Mouse (Mus musculus): ENCODE measurements around the gene Drap1.

Drap1 gene

DNA sequence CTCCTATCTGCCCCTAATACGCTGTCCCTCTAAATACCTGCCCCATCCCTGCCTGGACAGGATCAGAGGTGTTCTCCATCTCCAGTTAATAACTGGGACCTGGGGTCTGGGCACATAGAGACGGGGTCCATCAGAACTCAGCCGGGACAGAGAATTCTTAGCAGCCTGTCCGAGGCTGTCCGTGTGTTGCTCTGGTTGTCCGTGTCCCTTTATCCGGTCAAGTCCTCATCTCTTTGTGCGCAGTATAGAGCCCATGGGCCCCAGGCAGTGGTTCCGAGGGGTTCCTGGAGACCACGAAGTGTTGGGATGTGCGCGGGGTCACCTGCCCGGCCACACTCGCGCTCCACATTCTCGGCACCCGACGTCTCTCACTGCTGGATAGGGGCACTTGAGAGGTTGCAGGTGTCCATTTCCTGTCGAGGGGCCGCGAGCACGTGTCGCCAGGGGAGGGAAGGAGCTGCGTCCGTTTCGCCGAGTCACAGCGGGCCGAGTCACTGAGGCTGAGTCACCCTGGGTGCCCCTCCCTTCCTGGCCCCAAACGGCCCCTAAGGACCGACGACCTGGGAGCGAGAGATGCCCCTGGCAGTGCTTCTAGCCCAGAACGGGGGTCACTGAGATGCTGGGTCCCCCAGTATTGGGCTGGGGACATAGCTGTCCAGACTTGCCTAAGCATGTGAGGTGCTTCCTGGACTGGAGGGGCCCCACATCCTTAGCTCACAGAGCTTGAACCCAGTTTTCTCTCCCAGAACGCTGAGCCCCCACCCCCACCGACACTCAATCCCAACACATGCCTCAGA, 23.8 kb upstream of the Drap1 start:
- DNase-seq (ENCODE audit: low spot score), result peak; percentile 33

DNA sequence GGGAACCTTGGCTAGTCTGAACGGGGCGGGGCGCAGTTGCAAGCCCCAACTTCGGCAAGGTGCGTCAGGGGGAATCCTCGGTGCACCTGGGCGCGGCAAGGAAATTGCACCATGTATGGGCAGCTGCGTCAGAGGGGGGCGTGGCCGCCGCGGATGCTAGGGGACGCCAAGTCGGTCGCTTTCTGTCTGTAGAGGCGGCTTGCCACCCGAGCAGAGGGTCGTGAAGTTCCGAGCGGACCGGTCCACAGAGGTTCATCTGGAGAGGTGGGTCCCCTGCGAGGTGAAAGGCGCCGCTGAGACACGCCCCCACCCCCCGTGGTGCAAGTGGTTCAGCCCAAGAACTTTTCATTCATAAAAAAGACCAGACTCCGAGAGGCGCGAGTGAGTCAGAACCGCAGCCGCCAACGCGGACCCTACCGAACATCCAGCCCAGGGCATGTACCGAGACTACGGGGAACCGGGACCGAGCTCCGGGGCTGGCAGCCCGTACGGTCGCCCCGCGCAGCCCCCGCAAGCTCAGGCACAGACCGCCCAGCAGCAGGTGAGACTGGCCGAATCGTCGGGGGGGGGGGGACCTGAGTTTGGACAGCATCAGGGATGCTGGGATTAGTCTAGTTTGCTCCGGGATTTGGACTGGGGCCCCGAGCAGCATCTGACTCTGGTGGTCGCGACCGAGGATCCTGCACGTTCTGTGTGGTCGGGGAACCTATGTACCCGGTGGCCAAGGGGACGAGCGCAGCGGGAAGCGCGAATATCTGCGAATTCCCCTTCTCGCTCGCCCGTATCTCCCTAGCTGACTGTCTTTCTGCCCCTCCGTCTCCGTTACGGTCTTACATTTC, 23.0 kb upstream of the Drap1 start, which contains the start of gene Fosl1:
Gene Fosl1 (plus strand): TSS at position 33 of the 839 bp plus-strand sequence.
- DNase-seq (ENCODE audit: low spot score), result peak; percentile 88

DNA sequence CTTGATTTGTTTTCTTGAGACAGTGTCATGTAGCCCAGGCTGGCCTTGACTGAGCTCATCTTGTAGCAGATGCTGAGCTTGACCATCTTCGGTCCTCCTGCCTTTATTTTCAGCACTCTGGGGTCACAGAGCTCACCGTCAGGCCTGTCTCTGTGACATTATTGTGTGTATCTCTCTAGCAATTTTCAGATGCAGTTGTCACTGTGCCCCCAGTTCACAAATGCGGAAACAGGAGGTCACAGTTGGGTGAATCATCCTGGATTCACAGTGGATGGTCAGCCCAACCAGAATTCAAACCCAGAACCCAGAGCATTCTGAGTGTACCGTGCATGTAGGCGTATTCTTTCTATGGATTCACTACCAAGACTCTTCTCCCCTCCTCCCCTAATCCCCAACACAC, 21.0 kb upstream of the Drap1 start:
- no peak for DNase-seq (ENCODE audit: low spot score)

DNA sequence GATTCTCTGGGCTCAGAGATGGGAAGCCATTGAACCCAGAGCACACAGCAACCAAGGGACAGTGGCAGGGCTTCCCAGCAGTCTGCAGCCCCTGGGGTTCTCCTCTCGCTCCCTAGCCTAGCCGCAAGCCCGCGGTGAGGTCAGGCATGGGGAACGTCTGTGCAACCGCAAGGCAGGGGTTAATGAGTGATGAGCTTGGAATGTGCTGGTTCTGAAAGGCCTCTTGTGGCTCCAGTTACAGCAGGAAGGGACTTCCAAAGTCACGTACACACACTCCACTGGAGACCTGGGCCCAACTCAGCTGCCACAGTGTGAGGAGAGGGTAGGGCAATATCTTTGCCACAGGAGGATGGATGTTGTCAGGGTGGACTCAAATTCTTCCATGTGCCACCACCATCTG, 20.2 kb upstream of the Drap1 start:
- no peak for DNase-seq (ENCODE audit: low spot score)

DNA sequence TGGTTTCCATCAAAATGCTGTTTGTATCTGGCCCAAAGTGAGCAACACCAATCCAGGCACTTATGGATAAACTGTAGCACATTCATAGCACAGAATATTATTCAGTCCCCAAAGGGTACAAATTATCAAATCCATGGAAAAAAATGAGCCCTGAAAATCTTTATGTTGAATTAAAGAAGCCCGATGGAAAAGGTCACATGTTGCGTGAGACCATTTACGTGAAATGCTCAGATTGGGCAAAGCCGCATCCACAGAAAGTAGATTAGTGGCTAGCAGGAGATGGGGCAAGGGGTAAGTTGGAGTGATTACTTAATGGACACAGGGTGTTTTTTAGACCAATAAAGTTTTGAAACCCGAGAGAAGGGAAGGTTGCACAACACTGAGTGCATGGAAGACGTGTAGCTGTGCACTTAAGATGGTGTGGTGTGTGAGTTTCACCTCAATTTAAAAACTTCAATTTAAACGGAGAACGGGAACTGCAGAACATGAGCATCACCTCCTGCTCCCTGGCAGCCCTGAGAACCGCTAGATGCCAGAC, 19.7 kb upstream of the Drap1 start:
- no peak for DNase-seq (ENCODE audit: low spot score)

DNA sequence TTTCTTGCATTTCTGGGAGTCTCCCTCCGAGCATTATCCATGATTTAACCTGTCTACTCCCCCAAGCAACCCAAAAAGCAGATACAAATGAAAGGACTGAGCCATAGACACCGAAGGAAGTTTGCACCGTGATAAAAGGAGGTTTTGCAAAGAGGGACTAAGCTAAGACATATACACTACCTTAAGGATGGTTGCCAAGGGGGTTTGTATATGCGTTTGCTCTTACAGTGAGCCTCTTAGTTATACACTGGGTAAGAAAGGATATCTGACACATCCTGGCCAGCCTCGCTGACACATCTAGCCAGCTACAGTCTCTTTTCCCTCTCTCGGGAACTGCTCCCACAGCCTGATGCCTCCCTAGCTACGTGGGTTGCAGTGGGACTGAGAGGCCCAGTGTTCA, 9.2 kb upstream of the Drap1 start:
- DNase-seq (ENCODE audit: low spot score), result no peak

DNA sequence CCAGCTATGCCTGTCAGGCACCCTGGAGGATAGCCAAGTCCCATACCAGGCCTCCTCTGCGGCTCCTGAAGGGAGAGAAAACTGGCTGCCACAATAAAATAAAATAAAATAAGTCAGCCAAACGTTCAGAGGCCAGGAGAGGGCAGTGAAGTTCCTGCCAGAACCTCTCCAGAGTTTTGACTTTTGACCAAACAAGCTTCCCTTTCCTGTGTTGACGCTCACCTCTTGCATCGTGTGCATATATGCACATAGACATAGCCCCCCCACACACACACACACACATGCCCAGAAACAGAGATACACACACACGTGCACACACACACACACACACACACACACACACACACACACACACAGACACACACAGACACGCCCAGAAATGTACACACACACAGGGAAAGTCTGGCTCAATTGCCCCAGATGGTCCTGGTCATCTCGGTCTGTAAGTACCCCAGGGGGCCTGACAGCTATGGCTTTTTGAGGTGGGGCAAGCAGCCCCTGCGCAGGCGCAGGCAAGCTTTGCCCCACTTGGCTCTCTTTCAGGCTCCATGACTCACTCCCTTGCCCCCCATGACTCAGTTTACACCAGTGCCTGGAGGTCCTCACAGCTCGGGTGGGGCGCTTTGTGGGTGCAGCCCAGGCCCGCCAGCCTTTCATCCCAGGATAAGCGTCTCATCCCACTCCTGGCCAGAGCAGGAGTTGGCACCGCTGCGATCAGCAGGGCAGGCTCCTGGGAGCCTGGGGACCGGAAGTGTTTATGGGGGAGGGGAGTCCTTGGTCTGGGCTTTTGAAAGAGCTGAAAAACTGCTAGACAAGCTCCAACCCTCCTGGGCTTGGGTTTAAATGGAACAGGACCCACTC, 8.4 kb upstream of the Drap1 start:
- peak; percentile 65 for DNase-seq (ENCODE audit: low spot score)

DNA sequence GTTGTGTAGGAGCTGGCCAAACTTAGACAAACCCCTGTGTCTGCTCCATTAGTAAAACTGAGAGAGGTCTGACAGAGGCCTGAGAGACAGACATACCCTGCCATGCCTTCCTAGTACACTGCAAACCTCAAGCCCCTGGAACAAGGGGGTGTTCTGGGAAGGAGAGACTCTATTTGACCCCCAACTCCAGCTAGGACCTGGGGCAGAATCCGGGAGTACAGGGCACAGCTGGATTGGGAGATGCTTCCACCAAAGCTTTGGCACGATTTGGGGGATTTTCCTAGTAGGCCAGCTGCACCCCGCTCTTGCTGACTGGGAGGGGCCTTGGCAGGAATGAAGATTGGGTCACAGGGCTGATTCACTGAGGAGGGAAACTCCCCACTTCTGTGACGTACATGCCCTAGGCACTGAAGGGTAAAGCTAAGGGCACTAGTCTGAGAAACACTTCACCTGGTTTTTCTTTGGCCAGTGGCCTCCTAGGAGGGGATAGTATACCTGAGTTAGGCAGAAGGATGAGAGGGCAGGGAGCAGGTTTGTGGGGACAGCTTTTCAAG, 7.2 kb upstream of the Drap1 start:
- DNase-seq (ENCODE audit: low spot score), result no peak

DNA sequence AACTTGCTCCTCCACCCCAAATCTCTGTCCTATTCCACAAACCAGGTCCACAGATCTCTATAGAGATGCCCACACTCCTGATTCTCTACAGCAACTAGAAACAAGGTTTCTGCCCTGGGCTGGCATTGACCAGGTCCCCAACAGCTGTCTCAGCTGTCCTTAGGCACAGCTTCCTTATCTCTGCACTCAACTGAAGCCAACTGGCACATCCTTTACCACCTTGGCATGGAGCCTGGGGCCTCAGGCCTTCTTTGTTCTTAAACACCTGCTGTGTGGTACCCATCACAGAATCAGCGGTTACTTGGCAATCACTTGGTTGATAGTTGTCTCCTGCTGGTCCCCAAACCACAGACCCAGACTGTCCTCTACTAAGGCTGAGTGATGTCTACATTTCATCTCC, 5.6 kb upstream of the Drap1 start:
- no peak for DNase-seq (ENCODE audit: low spot score)

DNA sequence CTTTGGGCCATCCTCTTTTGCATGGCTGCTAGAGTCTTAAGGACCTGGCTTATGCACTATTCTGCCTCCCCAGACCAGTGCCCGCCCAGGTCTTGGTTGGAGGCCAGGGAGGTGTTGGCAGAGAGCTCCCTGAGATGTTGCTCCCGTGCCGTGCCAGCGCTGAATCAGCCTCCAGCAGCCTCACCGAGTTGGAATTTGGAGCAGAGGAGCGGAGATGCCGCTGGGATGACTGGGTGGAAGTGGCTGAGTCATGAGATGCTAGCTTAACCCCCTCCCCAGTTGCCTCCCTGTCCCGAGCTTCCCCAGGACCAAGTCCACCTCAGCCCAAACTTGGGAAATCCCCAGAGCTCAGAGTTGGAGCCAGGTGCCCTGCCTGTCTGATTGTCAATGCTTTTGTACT, 5.0 kb upstream of the Drap1 start:
- DNase-seq (ENCODE audit: low spot score), result no peak

DNA sequence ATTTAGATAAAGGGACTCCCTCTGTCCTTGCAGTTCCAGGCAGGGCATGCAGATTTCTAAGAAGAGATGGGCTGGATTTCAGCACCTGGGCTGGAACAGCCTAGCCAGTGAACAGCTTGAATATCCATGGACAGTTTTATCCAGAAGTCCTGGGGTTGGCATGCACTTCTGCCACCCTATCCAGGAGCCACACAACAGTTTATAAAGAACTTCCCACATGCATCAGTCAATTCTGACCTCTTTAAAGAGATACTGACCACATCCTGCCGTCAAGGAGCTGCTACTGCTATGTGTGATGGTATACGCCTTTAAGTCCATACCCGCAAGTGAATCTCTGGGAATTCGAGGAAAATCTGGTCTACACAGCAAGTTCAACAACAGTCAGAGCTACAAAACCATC, 4.4 kb upstream of the Drap1 start:
- no peak for DNase-seq (ENCODE audit: low spot score)

DNA sequence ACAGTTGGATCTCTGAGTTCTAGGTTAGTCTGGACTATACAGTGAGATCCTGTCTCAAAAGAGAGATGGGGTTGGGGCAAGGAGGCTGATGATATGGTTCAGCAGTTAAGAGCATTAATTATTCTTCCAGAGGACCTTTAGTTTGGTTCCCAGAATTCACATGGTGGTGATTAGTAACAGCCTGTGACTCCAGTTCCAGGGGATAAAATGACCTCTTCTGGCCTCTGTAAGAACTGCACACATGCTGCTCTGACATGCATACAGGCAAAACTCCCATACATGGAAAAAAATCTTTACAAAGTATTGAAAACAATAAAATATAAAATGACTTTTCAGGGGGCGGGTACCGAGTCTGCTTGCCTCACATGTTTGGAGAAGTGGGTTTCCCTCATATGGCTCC, 3.3 kb upstream of the Drap1 start:
- peak; percentile 41 for DNase-seq (ENCODE audit: low spot score)

DNA sequence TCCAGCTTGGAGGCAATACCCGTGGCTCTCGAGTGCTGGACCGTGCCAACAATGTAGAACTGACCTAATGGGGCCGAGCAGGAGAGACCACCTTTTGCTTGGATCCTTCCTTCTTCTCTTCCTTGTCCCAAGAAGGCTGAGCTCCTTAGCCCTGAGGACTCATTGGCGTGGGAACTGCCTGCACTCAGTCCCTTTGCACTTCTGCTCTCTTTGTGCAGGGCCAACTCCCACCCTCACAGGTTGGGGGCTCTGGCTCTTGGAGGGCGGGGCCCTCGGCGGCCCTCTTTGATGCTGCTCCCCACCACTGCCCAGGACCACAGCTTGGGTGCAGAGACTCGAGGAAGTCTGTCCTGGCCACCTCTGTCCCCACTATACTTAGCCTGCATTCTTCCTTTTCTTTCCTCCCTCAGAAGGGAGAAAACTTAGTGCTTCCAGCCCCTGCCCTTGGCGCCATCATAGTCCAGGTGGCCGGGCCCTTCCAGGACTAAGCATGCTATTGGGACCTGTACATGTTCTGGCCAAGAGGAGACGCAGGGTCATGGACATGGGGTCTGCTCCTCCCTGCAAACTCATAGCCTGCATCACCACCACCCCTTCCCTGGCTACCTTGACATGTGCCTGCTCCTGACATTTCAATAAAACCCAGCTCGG, 2.0 kb upstream of the Drap1 start:
- DNase-seq (ENCODE audit: low spot score), result no peak

DNA sequence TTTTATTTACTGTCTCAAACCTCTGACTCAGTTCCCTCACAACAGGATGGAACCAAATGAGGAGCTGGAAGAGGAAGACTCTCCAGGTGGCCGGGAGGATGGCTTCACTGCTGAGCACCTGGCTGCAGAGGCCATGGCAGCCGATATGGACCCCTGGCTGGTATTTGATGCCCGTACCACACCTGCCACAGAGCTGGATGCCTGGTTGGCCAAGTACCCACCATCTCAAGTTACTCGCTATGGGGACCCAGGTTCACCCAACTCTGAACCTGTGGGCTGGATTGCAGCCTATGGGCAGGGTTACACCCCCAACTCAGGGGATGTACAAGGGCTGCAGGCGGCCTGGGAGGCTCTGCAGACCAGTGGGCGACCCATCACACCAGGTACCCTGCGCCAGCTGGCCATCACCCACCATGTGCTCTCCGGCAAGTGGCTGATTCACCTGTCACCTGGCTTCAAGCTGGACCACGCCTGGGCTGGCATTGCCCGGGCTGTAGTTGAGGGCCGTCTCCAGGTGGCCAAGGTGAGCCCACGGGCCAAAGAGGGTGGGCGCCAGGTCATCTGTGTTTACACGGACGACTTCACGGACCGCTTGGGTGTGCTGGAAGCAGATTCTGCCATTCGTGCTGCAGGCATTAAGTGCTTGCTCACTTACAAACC, 1.3 kb upstream of the Drap1 start:
- DNase-seq (ENCODE audit: low spot score), result no peak

DNA sequence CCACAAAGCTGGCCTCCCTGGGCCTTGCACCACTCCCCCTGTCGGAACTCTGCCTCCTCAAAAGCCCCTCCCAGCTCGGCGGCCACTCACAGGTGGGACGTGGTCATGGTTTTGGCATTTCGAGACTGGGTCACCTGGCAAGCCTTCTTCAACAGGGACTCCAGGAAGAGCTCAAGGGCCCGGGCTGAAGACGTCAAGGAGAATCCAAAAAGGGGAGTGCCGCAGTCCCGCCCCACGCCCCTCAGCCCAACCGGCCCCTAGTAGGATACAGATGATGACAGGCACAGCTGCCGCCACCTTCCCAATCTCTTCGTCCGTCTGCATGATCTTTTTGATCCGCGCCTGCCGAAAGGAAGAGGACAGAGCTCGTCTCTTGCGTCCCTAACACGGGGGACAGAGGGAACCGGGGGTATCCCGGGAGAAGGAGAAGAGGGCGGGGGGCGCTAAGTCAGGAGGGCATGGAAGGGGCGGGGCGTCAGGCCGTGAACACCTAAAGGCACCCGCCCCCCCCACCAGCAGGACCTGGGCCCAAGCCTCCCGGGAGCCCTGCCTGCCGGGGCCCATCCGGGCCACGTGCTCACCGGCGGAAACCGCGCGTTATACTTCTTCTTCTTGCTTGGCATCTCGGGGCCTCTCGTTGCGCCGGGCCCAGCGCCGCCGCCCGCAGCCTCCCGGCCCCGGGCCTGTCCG, 542 bp downstream of the Drap1 start:
- peak; percentile 66 for DNase-seq (ENCODE audit: low spot score)

DNA sequence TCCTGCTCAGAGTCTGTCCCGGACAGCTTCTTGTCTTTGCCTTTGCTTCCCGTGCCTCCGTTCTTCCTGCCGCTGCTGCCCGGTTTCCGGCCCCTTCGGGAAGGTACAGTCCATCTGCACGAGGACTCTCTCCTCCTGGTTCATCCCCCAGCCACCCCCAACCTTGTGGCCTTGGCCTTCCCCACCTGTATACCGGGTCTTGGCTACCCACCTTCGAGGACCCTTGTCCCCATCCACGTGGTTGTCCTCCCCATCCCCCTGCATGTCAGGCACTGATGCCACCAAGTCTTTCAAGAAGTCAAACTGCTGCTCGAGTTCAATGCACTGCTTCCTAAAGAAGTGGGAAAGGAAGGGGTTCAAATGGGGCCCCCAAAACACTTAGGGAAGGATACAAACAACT, 1.2 kb downstream of the Drap1 start:
- no peak for DNase-seq (ENCODE audit: low spot score)

DNA sequence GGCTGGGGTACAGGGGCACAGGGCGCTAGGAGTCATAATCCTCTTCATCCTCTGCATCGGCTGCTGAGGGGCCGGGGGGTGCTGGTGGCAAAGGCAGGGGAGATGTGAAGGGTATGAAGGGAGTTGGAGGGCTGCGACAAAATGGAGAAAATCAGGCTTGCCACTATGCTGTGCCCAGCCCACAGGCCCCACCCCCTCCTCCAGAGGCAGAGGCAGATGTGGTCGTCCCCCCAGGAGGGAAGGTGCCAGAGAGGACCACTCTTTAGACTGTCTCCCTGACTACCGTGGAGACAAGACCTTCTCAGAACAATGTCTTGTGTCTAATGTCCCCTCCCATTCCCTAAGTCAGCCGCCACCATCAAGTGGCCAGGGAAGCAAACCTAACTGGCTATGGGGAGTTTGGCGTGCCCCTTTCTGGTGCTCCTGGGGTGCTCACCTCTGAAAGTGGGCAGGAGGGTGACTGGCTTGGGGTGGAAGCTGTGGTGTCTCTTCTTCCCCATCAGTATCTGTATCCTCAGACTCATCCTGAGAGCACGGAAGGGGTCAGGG, 1.8 kb downstream of the Drap1 start:
- DNase-seq (ENCODE audit: low spot score), result no peak

DNA sequence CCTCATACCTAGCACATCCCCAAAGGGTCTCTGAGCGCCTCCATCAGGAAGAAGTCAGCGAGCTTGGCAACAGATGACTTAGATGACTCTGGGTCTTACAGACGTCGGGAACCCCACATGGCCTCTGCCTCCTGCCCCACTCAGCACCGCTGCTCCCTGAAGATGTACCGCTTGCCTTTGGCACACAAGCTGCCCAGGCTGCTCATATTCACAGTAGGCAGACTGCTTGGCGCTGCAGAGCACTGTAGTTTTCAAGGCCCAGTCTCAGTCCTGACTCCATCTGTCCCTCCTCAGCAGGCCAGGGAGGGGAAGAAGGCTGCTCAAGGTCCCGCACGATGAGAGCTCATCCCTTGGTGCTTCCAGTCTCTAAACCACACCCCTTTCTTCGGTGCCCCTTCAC, 2.5 kb downstream of the Drap1 start:
- DNase-seq (ENCODE audit: low spot score), result no peak

DNA sequence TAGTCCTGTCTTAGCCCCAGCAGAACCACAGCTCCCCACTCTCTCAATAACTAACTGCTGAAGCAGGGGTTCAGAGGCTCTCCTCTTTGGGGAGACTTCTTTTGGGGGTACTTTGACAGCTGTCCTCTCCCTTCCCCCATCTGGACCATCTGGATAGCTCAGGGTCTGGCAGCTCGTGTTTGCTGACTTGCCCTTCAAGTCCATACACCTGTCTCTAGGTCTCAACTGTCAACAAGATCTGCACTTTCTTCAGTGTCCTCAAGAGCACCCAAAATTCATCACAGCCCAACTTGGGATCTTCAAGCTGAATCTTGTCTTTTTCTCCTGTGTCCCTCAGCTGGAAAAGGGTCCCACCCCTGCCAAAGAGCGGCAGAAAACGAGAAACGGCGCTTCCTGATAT, 3.0 kb downstream of the Drap1 start:
- no peak for DNase-seq (ENCODE audit: low spot score)

DNA sequence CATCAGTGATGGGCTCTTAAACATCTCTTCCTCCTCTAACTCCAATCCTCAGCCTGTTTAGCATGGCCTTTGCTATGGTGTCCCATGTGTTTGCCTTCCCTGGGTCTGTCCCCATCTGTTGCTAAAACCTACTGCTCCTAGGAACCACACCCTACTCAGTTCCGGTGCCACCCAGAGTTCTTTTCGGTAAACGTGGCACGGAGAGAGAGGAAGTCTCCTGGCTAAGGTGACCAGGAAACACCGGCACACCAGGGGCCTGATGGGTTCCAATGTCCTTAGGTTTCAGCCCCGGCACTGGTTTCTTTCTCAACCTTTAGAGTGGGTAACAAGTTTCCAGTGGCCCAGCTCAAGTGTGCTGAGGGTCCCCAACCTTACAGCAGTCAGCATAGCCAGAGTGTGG, 4.2 kb downstream of the Drap1 start:
- no peak for DNase-seq (ENCODE audit: low spot score)
